Mouse (Mus musculus): ENCODE measurements around the gene Creb5.

Creb5 gene

DNA sequence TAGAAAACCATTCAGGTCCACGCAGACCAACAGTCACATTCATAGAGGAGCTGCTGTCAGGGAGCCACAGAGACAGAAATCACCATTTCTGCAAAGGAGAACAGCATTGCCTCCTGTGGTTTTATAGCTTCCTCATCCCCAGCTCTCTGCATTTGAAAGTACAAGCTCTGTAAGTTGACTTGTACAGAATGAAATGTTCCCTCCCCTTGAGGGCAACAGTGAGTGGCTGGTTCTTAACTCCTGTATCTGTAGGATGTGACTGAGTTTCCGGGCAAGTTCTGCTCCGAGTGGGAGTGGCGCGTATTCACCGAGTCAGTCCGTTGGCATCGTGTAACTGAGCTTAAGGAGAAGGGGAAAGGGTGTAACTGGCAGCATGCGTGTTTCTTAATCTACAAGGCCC, 426.1 kb downstream of the Creb5 start:
- DNase-seq: no peak

DNA sequence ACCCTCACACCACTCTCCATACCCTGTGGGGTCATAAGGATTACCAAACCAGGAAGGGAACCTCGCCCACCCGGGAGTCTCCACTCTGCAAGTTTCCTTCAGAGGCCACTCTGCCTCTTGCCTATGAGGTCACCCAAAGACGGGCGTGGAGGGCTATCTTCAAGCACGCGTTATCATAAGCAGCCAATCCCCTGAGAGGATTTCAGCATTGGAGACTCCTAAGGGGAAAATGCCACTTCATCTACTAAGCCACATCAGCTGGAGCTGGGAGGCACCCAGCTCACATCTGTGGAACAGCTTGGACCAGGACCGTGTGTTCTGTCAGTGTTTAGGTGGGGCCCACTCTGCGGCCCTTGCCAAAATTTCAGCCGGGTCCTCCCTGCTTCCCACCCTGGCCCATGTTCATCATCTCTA, 427.8 kb downstream of the Creb5 start:
- no peak for DNase-seq

DNA sequence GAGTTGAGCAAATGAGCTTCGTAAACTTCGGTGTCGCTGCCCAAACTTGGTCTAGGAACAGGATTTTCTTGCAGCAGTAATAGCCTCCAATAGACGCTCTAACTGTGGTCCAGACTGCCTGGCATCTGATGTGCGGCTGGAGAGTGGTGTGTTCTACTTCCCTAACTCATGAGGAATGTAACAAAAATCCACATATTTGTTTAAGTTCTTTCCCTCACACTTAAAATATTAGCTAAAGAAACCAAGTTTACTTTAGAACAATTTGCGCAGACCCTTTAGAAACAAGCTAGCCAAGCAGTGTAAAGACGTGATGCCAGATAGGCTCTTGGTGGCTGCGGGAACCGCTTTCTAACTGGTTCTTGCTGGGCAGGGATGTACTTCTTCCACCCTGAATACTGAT, 428.9 kb downstream of the Creb5 start:
- DNase-seq: no peak

DNA sequence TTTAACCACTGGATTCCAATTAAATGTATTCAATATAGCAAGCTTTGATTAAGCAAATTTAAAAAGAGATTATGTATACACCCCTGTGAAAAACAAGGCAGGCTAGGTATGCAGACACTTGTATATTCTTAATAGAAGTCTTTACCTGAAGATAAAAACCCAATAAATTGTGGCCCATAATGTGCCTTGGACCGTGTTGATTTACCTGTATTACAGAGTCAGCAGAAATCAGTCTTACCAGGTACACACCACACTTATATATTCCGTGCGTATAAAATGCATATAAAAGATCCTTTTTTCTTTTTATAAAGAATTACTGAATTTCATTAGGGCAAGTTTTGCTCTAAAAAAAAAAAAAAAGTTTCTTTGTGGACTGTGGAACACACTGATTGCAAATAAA, 432.9 kb downstream of the Creb5 start:
- no peak for DNase-seq

DNA sequence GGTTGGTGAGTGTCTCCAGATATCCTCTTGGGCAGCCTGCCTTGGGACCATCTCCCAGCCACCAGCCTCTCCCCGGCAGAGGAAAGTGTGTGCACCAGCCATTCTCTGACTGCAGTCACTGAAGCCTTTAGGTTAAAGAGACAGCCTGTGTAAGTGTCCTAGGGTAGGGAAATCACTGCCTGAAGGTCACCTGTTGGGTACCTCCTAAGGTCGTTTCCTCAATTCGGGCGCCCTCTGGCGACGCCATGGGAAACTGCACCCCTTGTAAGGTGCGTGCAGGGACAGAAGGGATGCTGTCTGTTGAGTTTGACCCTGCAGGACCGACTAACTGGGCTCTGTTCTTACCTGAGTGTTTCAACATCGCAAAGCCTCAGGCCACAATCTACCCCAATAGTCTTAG, 434.5 kb downstream of the Creb5 start:
- DNase-seq: peak; percentile 73 to 74

DNA sequence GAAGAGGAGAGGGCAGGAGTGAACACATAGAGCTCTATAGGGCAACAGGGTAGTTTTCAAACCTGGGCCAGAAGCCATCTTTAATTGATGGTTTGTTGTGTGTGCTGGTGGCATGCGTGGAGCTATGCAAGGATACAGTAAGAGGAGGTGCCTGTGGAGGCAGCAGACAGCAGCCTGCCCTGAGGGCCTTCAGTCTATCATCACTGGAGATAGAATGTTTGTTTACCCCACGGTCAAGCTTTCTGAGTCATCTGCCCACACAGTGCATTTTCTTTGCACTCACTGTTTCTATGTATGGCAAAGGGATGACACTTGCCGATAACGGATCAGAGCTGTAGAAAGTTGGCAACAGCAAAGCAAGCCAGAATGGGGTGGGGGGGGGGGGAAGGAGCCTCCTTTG, 435.6 kb downstream of the Creb5 start:
- no peak for DNase-seq

DNA sequence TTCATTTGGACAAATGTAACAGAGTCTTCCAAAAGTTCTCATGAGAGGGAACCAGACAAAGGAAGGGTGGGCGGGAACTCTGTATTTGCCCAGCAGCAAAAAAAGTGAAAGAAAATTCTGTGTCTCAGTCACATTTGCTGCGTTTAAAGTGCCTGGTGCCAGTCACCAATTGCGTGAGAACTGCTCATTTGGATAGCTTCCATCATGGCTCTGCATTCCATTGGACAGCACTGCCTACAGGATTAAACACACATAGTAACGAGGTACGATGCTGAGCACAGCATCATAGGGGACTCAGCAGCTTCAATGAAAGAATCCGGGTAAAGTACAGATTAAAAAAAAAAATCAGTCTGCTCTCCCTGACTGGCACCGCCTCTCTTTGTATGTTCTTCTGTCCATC, 443.4 kb downstream of the Creb5 start:
- no peak for DNase-seq

DNA sequence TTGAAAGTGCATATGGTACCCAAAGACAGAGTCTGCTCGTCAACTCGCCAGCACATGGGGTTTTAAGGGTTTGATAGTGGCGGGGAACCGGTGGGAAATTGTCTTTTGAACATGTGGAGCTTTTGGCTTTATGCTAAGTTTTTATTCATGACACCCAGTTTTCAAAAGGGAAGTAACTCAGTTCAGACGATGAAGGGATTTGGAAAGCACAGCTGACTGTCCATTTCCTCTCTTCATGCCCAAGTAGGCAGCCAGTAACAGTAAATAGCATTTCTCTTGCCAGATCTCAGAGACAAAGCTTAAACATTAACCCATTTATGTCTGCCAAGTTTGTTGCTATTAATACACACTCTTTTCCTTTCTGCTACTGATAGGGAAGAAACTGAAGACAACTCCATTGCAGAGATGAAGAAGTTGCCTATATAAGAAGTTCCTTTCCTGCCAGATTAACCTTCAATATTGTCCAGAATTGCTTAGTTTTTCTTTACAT, 444.0 kb downstream of the Creb5 start:
- no peak for DNase-seq

DNA sequence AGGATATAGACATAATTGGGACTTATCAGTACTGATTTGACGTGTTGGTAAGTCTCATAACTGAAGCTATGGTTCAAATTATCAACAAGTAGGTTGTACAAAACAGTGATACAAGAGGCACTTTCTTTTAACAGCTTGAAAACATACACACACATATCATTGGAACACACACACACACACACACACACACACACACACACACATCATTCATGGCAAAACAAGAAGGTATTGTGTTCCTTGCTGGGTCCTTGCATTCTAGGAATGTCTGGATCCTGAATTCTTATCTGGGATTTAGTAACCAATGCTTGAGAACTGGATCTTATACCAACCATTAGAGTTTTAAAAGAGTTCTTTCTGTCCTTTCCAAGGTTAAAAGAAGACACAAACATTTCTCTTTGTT, 446.5 kb downstream of the Creb5 start:
- no peak for DNase-seq

DNA sequence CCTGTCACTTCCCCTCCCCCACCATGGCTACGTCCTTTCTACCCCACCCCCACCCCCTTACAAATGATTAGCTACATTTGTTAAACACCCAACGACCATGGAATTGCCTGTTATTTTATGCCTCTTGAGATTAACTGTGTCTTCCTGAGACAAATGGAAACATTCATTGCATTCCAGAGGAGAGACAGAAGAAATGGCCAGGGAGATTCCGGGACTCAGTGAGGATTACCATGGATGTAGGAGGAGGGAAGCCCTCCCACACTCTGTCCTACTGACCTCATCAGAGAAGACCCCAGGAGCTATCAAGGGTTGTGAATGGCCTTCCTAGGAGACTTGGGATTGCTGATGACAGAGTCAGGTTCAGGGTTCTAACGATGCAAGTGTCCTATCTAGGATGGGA, 446.9 kb downstream of the Creb5 start:
- no peak for DNase-seq

DNA sequence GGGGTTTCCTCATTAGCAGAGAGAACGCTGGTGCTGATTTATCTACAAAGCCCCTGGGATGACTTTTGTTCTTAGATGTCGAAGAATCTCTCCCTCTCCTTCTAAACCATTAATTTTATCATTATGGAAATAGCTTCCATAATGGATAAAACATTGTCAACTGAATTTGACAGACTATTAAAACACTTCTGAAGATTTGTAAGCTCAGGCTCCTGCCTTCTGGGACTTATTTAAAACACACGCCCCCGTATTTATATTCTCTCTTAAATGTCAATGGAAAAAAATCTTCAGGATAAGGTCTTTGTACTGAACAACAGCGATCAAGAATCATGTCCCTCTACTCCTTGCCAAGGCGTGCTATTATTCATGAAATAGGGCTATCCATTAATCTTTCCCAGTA, 448.6 kb downstream of the Creb5 start:
- no peak for DNase-seq

DNA sequence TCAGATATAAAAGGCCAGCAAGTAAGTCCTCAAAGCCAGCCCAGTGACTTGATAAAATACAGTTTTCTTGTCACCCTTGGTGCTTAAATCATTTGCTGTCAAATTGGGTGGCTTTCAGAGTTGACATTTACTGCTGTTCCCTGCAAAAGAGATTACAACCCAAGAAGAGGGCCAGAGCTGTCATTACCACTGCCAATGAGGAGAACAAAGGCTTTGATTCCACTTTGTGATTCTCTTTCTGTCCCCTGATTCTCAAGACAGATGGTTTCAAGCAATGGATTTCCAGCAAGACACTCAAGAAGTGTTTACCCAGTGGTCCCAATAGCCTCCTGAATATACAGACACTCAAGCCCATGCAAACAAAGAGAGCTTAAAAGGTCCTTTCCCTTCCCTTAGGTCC, 451.1 kb downstream of the Creb5 start:
- DNase-seq: no peak

DNA sequence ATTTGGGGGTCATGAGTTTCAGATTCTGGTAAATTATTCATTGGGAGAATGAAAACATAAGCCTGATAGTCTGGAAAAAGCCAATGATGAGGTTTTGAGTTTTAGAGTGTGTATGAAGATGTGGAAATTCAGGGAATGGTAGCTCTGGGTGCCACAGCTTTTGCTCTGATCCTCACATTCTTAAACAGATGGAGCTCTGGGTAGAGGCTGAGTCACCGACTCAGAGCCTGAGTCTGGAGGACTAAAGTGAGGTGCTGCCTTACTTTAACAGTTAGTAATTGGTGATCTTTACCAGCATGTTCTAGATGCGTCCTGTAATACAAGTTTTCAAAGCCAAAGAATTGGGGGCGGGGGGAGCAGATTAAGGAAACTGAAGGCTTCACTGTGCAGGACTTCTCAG, 454.2 kb downstream of the Creb5 start:
- DNase-seq: no peak

All from B cell, adult 2 months (primary cell).